Mouse (Mus musculus) heart, embryonic 14.5 days (tissue): ENCODE measurements around the gene Zfp672. TPM values are rescaled to one million over a fixed set of nuclear protein-coding genes. Genes with fewer than 3 reads are reported as not detected.

ENCODE experiments used
- ATAC-seq: fragments of 200-750 bp; cut with Nextera tagmentation; 2 replicates; pipeline ENCODE4 v1.8.0; 2017; ENCODE audit warnings: low read depth, moderate TSS enrichment; ENCODE audit not compliant: insufficient number of reproducible peaks, insufficient read depth, low FRiP score
- H3K27ac ChIP-seq, 2 experiments: fragments of 200-500 bp in 1 of 2; fragments of 300-500 bp in 1 of 2; sonication (generic) in 1 of 2; replicated peaks in 1 of 2; 2 replicates each; pipeline ENCODE4 v1.5.1; 2012 to 2014; ENCODE audit warnings: low read depth in 2 of 2, low read length in 2 of 2, control low read depth in 1 of 2, mild to moderate bottlenecking in 1 of 2, mixed read lengths in 1 of 2; ENCODE audit not compliant: control insufficient read depth in 1 of 2, insufficient read depth in 1 of 2
- H3K27me3 ChIP-seq: fragments of 300-500 bp; sonication (generic); 2 replicates; pipeline ENCODE4 v1.6.1; 2014; ENCODE audit warnings: mild to moderate bottlenecking, low read length, control low read depth; ENCODE audit not compliant: control insufficient read depth, insufficient read depth
- H3K36me3 ChIP-seq: fragments of 300-500 bp; sonication (generic); 2 replicates; pipeline ENCODE4 v1.6.1; 2014; ENCODE audit warnings: mild to moderate bottlenecking, control low read depth, low read length, mixed read lengths; ENCODE audit not compliant: control insufficient read depth, insufficient read depth
- H3K4me1 ChIP-seq, 2 experiments: fragments of 200-500 bp in 1 of 2; fragments of 300-500 bp in 1 of 2; sonication (generic) in 1 of 2; 2 replicates each; pipeline ENCODE4 v1.6.1; 2012 to 2014; ENCODE audit warnings: low read length in 2 of 2, control low read depth in 1 of 2, mixed read lengths in 1 of 2; ENCODE audit not compliant: control insufficient read depth in 2 of 2, insufficient read depth in 2 of 2
- H3K4me2 ChIP-seq: fragments of 300-500 bp; sonication (generic); 2 replicates; pipeline ENCODE4 v1.6.1; 2014; ENCODE audit warnings: mild to moderate bottlenecking, low read length
- H3K4me3 ChIP-seq, 2 experiments: fragments of 200-500 bp in 1 of 2; fragments of 300-500 bp in 1 of 2; sonication (generic) in 1 of 2; 2 replicates each; pipeline ENCODE4 v1.5.1; 2012 to 2014; ENCODE audit warnings: low read length in 2 of 2, mild to moderate bottlenecking in 2 of 2, control low read depth in 1 of 2, low read depth in 1 of 2, moderate library complexity in 1 of 2; ENCODE audit not compliant: control insufficient read depth in 1 of 2, insufficient read depth in 1 of 2
- H3K9ac ChIP-seq: fragments of 300-500 bp; sonication (generic); 2 replicates; pipeline ENCODE4 v1.6.1; 2014; ENCODE audit warnings: mild to moderate bottlenecking, low read length
- H3K9me3 ChIP-seq: fragments of 300-500 bp; sonication (generic); 2 replicates; pipeline ENCODE4 v1.6.1; 2016; ENCODE audit warnings: low read length, control low read depth; ENCODE audit not compliant: control insufficient read depth
- WGBS: fragments of 180-500 bp; shearing (Covaris S2); extraction: QIAGEN DNeasy Blood & Tissue Kit; methylation state at CpG from one replicate; pipeline ENCODE4 v1.1.7; 2014; 5-methylcytosine and 5-hydroxymethylcytosine counted together
- polyA plus RNA-seq: library from polyadenylated mRNA; unstranded; fragments of >200 nt; fragmentation: Nextera tagmentation; extraction: Ambion mirVana; gene quantifications from 2 replicates; pipeline ENCODE4 v1.2.1, GENCODE M21; 2014

Zfp672 gene
- polyA plus RNA-seq, 1 experiment from 2014 or later: 33.9 TPM

DNA sequence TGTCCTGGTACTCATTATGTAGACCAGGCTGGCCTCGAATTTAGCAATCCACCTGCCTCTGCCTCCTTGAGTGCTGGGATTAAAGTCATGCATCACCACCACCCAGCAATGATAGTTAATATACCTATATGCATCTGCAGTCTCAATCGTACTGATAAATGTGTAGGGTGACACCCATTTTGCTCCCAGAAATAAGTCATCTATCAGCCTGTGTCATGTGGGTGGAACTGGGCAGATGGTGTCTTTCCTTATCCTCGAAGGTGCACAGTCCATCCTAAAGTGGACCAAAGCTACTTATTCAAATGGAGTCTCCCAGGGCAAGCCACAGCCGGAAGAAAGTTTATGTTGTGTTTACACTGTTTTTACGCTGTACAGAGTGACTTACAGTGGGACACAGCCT is 21.0 kb upstream of the Zfp672 start:
- H3K27me3 ChIP-seq: no peaks in the 10 kb centered on the region
- peaks cover 20% of the 10 kb centered on the region for H3K36me3 ChIP-seq
- H3K4me1 ChIP-seq: no peaks in the 10 kb centered on the region; a peak in 1 of 4 replicates
- no peak overlapping the region for H3K27ac ChIP-seq
- WGBS: 88% methylated on average over 5 of the region's 5 CpGs
- no peaks in the 10 kb centered on the region for H3K9me3 ChIP-seq
- no peak for ATAC-seq
- H3K4me2 ChIP-seq: no peak overlapping the region
- H3K9ac ChIP-seq: no peak overlapping the region
- H3K4me3 ChIP-seq: no peak overlapping the region

DNA sequence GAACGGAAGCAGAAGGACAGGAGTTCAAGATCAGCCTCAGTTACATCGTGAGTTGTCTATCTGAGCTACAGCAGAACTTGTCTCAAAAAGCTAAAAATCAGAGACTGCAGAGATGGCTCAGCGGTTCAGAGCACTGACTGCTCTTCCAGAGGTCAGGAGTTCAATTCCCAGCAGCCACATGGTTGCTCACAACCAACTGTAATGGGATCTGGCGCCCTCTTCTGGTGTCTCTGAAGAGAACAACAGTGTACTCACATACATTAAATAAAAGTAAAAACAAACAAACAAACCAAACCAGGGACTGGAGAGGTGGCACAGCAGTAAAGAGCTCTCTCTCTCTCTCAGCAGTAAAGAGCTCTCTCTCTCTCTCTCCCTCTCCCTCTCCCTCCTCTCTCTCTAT is 20.5 kb upstream of the Zfp672 start:
- Histone ChIP-seq H3K4me1 (no peaks in the 10 kb centered on the region; a peak in 1 of 4 replicates), H3K9ac (no peak overlapping the region), H3K4me3 (no peak overlapping the region), H3K9me3 (no peaks in the 10 kb centered on the region), H3K4me2 (no peak overlapping the region), H3K36me3 (peaks cover 26% of the 10 kb centered on the region), H3K27ac (no peak overlapping the region), H3K27me3 (no peaks in the 10 kb centered on the region)
- WGBS: 65% methylated on average over 4 of the region's 4 CpGs
- no peak for ATAC-seq

DNA sequence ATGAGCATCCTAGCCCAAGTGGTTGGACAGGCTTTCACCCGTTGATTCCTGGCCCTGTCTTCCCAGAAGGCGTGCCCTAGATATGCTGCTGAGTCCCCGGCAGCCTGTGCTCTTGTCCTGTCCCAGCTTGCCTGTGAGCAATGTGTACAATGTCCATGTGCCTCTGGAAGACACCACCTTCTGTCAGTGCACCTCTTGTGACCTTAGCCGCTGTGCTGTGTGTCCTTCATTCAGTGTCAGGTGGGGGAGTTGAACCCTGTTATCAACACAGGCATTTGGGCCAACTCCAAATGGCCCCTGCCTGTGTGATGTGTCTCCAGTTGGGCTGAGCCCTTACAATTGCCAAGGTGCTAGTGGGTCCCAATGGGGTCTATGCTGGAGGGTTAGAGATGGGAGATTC is 16.6 kb upstream of the Zfp672 start:
- Histone ChIP-seq H3K9ac (no peak overlapping the region), H3K36me3 (peaks cover 55% of the 10 kb centered on the region), H3K4me3 (no peak overlapping the region), H3K9me3 (no peaks in the 10 kb centered on the region), H3K27ac (no peak overlapping the region), H3K27me3 (no peaks in the 10 kb centered on the region), H3K4me1 (no peaks in the 10 kb centered on the region), H3K4me2 (no peak overlapping the region)
- WGBS: 72% methylated on average over 4 of the region's 4 CpGs
- ATAC-seq: no peak

DNA sequence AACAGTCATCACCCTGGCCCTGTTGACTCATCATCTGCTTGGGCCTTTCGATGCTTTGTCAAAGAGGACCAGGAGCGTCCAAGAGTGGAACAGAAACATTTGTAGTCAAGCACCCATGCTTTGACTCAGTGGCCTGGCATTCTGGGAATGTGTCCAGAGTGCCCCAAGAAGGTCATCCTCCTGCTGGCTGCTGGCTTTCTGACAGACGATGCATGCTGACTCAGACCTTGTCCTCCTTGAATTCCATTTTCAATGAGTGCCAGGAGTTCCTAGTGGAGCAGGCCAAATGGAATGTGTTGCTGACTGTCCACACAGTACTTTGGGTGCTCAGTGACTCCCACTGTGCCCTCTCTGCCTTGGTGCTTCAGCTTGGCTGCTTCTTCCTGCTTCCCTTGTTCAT is 4.6 kb upstream of the Zfp672 start:
- no peaks in the 10 kb centered on the region for H3K27me3 ChIP-seq
- peaks cover 9 to 17% of the 10 kb centered on the region in 2 experiments for H3K4me1 ChIP-seq
- WGBS: 14% methylated on average over 3 of the region's 3 CpGs
- H3K36me3 ChIP-seq: peaks cover 55% of the 10 kb centered on the region
- no peak overlapping the region for H3K9ac ChIP-seq
- no peak overlapping the region for H3K4me3 ChIP-seq
- no peak for ATAC-seq
- H3K27ac ChIP-seq: peak overlapping the region in 1 of 2 experiments; percentile 64; a peak in 2 of 4 replicates
- no peak overlapping the region for H3K4me2 ChIP-seq
- H3K9me3 ChIP-seq: no peaks in the 10 kb centered on the region

DNA sequence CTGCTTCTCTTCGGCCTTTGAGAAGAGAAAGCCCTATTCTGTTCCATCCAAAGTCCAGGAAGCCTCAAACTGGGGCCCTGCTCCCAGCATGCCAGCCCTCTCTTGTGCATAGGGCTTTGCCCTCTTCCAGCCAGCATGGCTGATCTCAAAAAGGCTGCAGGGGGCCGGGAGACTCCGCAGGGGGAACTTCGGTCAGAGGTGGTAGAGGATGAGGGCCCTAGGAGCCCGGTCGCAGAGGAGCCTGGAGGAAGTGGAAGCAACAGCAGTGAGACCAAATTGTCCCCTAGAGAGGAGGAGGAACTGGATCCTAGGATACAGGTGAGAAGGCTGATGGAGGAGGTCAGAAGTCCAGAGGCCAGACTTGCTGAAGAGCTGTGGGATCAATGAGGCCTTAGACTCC is 1.4 kb upstream of the Zfp672 start:
- peak overlapping the region; percentile 88 for H3K9ac ChIP-seq
- H3K27me3 ChIP-seq: no peaks in the 10 kb centered on the region
- peaks cover 38% of the 10 kb centered on the region for H3K36me3 ChIP-seq
- H3K4me1 ChIP-seq: peaks cover 11 to 25% of the 10 kb centered on the region in 2 experiments
- no peaks in the 10 kb centered on the region for H3K9me3 ChIP-seq
- H3K27ac ChIP-seq: no peak overlapping the region
- H3K4me2 ChIP-seq: peak overlapping the region; percentile 85
- ATAC-seq: no peak
- 79% methylated on average over 6 of the region's 6 CpGs for WGBS
- H3K4me3 ChIP-seq: peak overlapping the region; percentile 69 to 95

DNA sequence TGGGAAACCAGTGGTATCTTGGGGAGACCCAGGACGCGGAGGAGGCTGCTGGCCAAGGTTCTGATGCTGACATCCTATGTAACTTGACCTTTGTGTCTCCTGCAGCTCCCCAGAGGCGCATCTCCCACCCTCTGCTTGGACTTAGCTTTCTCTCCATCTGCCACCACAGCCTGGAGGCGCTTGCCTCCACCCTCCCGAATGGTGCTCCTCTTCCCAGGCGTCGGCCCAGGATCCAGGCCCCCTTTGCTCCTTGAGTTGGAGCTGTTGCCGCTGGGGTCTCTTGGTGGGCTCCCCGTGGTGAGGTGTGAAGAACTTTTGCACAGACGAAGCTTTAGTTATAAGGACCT is 983 bp upstream of the Zfp672 start:
- Histone ChIP-seq H3K9me3 (no peaks in the 10 kb centered on the region), H3K27me3 (no peaks in the 10 kb centered on the region), H3K36me3 (peaks cover 35% of the 10 kb centered on the region), H3K4me1 (peaks cover 11 to 25% of the 10 kb centered on the region in 2 experiments), H3K4me2 (peak overlapping the region; percentile 85), H3K27ac (peak overlapping the region; percentile 62 to 79; a peak in 2 of 4 replicates), H3K4me3 (peak overlapping the region; percentile 69 to 95), H3K9ac (peak overlapping the region; percentile 88)
- WGBS: 12% methylated on average over 10 of the region's 10 CpGs
- ATAC-seq: peak; percentile 24; the same call in 1 of the 2 replicates

DNA sequence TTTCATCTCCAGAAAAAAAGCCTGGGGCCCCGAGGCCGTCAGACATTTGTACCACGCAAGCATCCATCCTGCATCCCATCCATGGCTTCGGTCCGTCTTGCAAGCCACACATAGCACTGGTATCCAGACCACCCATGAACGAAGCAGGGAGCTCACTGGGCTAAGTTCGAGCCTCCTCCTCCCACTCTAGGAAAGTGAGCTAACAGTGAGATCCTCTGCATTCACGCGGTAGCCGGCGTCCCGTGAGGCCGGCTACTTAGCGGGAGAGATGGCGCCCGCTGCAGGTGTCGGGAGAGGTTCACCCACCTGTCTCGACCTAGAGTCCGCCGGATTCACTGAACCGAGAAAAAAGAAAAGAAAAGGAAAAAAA is 248 bp downstream of the Zfp672 start:
- ATAC-seq: no peak; the same call in 1 of the 2 replicates
- Histone ChIP-seq H3K4me1 (peaks cover 10 to 23% of the 10 kb centered on the region in 2 experiments), H3K36me3 (peaks cover 32% of the 10 kb centered on the region), H3K4me3 (peak overlapping the region; percentile 69 to 95), H3K9me3 (no peaks in the 10 kb centered on the region), H3K4me2 (peak overlapping the region; percentile 77), H3K9ac (peak overlapping the region; percentile 88), H3K27ac (peak overlapping the region; percentile 57 to 62), H3K27me3 (no peaks in the 10 kb centered on the region)
- under 1% methylated on average over 21 of the region's 21 CpGs for WGBS

DNA sequence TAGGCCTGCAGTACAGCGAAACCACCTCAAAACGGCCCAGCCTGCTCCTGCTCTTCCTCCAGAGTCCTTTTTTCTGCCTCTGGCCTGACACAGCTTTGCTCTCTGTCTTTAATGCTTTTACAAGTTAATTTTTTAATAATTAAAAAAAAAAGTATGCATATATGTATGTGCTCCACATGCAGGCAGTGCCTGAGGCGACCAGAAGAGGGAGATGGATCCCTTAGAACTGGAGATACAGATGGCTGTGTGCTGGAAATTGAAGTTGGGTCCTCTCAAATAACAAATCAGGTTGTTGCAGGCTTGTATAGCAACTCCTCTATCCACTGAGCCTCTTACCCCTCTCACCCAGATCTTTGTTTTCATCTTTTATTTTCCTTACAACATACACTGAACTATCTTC is 3.4 kb downstream of the Zfp672 start:
- WGBS: 93% methylated on average over 3 of the region's 3 CpGs
- no peaks in the 10 kb centered on the region for H3K27me3 ChIP-seq
- H3K4me2 ChIP-seq: no peak overlapping the region
- H3K9ac ChIP-seq: no peak overlapping the region
- H3K27ac ChIP-seq: no peak overlapping the region
- ATAC-seq: no peak
- peaks cover 13% of the 10 kb centered on the region for H3K36me3 ChIP-seq
- H3K4me3 ChIP-seq: no peak overlapping the region
- H3K9me3 ChIP-seq: no peaks in the 10 kb centered on the region
- peaks cover 12 to 28% of the 10 kb centered on the region in 2 experiments for H3K4me1 ChIP-seq
